Mouse (Mus musculus): ENCODE measurements around the gene Dnah7c. TPM values are rescaled to one million over a fixed set of nuclear protein-coding genes. Genes with fewer than 3 reads are reported as not detected.
"Not testable (repeated sequence)": the region's sequence is repeated elsewhere in the genome, so short reads cannot be mapped to it uniquely, and the experiment has no call there.

Gene Dnah7c
- polyA plus RNA-seq, 1 experiment from 2014 or later: 0.05 TPM

GRCm38 (mm10) chr1:46770077-46770695, 344.8 kb downstream of the Dnah7c start:
- not testable (repeated sequence) for H3K4me1 ChIP-seq; H3K4me3 ChIP-seq; H3K27me3 ChIP-seq (ENCODE audit: low read depth, poor library complexity, severe bottlenecking); DNase-seq (ENCODE audit: low spot score); H3K36me3 ChIP-seq; H3K27ac ChIP-seq; H3K9me3 ChIP-seq (replicated peaks)
- 86% methylated on average over 7 of the region's 7 CpGs for WGBS

GRCm38 (mm10) chr1:46782227-46782626, 356.8 kb downstream of the Dnah7c start:
- not testable (repeated sequence) for H3K27me3 ChIP-seq (ENCODE audit: low read depth, poor library complexity, severe bottlenecking); H3K4me3 ChIP-seq; DNase-seq (ENCODE audit: low spot score); H3K27ac ChIP-seq; H3K4me1 ChIP-seq; H3K9me3 ChIP-seq (replicated peaks); H3K36me3 ChIP-seq
- 92% methylated on average over 4 of the region's 4 CpGs for WGBS

DNA sequence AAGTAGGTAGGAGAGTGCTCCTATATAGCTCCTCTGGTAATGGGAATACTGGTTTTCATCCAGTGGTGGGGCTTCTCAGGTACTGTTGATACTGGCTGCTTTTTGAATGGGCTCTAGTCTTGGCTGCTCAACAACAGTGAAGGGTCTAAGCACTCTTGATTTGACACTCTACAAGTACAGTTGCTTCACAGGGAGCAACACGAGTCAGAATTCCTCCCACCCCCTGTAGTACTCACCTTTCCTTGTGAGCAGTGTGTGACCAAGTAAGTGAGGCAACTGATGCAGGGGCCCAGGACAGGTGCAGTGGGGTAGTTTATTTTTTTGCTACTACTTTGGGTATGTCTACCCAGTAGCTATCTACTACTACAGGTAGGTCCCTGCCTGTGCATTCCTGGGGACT, 379.7 kb downstream of the Dnah7c start:
- Histone ChIP-seq H3K4me3 (no peak overlapping the region), H3K27me3 (ENCODE audit: low read depth, poor library complexity, severe bottlenecking) (no peaks in the 10 kb centered on the region), H3K9me3 (replicated peaks) (no peaks in the 10 kb centered on the region), H3K36me3 (peaks cover 20% of the 10 kb centered on the region), H3K4me1 (no peaks in the 10 kb centered on the region), H3K27ac (no peak overlapping the region)
- 87% methylated on average over 1 of the region's 1 CpGs for WGBS
- DNase-seq (ENCODE audit: low spot score): no peak

DNA sequence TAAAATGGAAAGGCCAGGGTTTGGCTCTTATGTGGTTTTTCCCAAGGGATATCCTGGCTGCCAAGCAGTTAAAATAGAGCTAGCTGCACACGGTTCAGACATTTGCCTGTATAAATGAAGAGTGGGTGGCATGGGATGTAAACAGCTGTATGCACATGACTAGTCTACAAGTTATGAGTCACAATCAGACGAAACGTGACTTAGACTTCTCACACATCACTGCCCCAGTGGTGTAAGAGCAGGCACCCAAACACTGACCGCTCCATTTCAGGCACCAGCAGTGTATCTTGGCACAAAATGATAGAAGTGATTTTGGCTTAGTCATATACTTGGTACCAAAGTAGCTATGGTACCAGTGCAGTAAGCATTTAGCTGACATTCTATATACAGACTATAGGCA, 383.2 kb downstream of the Dnah7c start:
- H3K4me1 ChIP-seq; H3K9me3 ChIP-seq (replicated peaks); H3K27me3 ChIP-seq (ENCODE audit: low read depth, poor library complexity, severe bottlenecking); H3K4me3 ChIP-seq; H3K27ac ChIP-seq; DNase-seq (ENCODE audit: low spot score): not testable (repeated sequence)
- WGBS: 97% methylated on average over 4 of the region's 4 CpGs
- peaks cover 48% of the 10 kb centered on the region for H3K36me3 ChIP-seq

DNA sequence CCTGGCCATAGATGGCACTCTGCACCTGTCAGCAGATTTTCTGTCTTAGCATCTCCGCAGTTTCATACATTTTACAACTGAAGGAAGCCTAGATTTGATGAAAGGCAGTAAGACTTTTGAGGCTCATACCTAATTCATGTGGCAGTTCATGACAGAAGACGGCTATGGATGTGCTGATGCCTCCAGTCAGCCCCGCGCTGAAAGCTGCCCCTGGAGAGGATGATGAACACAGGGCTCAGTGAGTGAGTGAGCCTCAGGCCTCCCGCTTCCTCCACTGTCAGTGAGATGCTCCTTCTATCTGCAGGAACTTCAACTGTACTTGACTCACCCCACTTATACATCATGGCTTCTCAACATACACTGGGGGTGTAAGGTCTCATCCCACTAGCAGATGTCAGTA, 392.5 kb downstream of the Dnah7c start:
- Histone ChIP-seq H3K4me1 (no peaks in the 10 kb centered on the region), H3K36me3 (peaks cover 79% of the 10 kb centered on the region), H3K27me3 (ENCODE audit: low read depth, poor library complexity, severe bottlenecking) (no peaks in the 10 kb centered on the region), H3K4me3 (no peak overlapping the region), H3K9me3 (replicated peaks) (no peaks in the 10 kb centered on the region), H3K27ac (no peak overlapping the region)
- WGBS: 93% methylated on average over 5 of the region's 5 CpGs
- no peak for DNase-seq (ENCODE audit: low spot score)

- H3K27ac ChIP-seq: no peak overlapping the region
- H3K4me3 ChIP-seq: no peak overlapping the region
- WGBS: 92% methylated on average over 4 of the region's 4 CpGs
- peaks cover 87% of the 10 kb centered on the region for H3K36me3 ChIP-seq
- H3K9me3 ChIP-seq (replicated peaks): no peaks in the 10 kb centered on the region
- no peaks in the 10 kb centered on the region for H3K4me1 ChIP-seq
- DNase-seq (ENCODE audit: low spot score): no peak
- H3K27me3 ChIP-seq (ENCODE audit: low read depth, poor library complexity, severe bottlenecking): no peaks in the 10 kb centered on the region
These were observed 397.0 kb downstream of the Dnah7c start for GRCm38 (mm10) chr1:46822256-46822972.

GRCm38 (mm10) chr1:46830066-46830843, 404.9 kb downstream of the Dnah7c start:
- H3K4me3 ChIP-seq: no peak overlapping the region
- DNase-seq (ENCODE audit: low spot score): no peak
- WGBS: 32% methylated on average over 2 of the region's 2 CpGs
- H3K36me3 ChIP-seq: peaks cover 56% of the 10 kb centered on the region
- H3K9me3 ChIP-seq (replicated peaks): no peaks in the 10 kb centered on the region
- no peak overlapping the region for H3K27ac ChIP-seq
- no peaks in the 10 kb centered on the region for H3K27me3 ChIP-seq (ENCODE audit: low read depth, poor library complexity, severe bottlenecking)
- H3K4me1 ChIP-seq: peaks cover 22% of the 10 kb centered on the region

DNA sequence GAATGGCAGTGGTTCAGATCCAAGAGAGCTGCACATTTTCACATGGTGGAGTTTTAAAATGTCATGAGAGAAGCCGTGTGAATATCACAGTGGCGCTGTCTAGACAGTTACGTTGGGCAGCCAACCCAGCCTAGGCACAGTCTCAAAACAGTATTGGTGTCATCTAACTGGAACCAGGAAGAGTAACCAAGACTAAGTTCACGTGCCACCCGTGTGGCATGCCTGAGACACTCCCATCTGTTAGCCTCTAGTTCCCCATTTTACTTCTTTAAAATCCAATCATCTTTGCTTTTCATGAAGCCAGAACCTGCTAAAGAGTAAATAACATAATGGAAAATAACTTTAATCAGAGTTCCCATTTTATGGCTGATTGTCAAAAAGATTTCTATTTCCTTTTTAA, 406.5 kb downstream of the Dnah7c start:
- Histone ChIP-seq H3K27me3 (ENCODE audit: low read depth, poor library complexity, severe bottlenecking) (no peaks in the 10 kb centered on the region), H3K9me3 (replicated peaks) (no peaks in the 10 kb centered on the region), H3K36me3 (peaks cover 52% of the 10 kb centered on the region), H3K4me1 (peaks cover 22% of the 10 kb centered on the region), H3K27ac (no peak overlapping the region), H3K4me3 (no peak overlapping the region)
- 98% methylated on average over 5 of the region's 5 CpGs for WGBS
- DNase-seq (ENCODE audit: low spot score): no peak

DNA sequence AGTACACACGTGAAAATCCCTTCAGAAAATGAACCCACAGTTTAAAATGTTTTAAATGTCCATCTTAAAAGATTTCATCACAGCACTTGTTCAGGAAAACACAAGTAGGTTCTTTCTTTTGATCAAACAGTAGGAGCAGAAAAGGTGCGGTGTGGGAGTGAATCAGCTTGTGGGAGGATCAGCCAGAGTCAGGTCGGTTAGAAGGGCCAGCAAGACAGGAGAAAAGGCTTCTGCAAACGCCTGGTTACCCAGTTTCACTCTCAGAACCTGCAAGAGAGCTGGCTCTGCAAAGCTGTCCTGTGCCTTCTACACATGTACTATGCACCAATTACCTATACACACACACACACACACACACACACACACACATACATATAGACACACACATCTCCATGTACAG, 418.0 kb downstream of the Dnah7c start:
- WGBS: 76% methylated on average over 4 of the region's 4 CpGs
- H3K4me3 ChIP-seq: no peak overlapping the region
- no peak overlapping the region for H3K27ac ChIP-seq
- DNase-seq (ENCODE audit: low spot score): no peak
- no peaks in the 10 kb centered on the region for H3K36me3 ChIP-seq
- no peaks in the 10 kb centered on the region for H3K4me1 ChIP-seq
- H3K27me3 ChIP-seq (ENCODE audit: low read depth, poor library complexity, severe bottlenecking): no peaks in the 10 kb centered on the region
- no peaks in the 10 kb centered on the region for H3K9me3 ChIP-seq (replicated peaks)

- Histone ChIP-seq H3K27me3 (ENCODE audit: low read depth, poor library complexity, severe bottlenecking) (no peaks in the 10 kb centered on the region), H3K36me3 (no peaks in the 10 kb centered on the region), H3K4me3 (no peak overlapping the region), H3K9me3 (replicated peaks) (no peaks in the 10 kb centered on the region), H3K27ac (no peak overlapping the region), H3K4me1 (no peaks in the 10 kb centered on the region)
- WGBS: 93% methylated on average over 2 of the region's 2 CpGs
- no peak for DNase-seq (ENCODE audit: low spot score)
These were observed 418.9 kb downstream of the Dnah7c start for GRCm38 (mm10) chr1:46844281-46844680.

GRCm38 (mm10) chr1:46845221-46845620, 419.8 kb downstream of the Dnah7c start:
- peaks cover 4% of the 10 kb centered on the region; the same call in 1 of the 2 replicates for H3K4me1 ChIP-seq

GRCm38 (mm10) chr1:46849758-46850157, 424.4 kb downstream of the Dnah7c start:
- no peaks in the 10 kb centered on the region for H3K36me3 ChIP-seq
- H3K27ac ChIP-seq: no peak overlapping the region
- peak; percentile 32 for DNase-seq (ENCODE audit: low spot score)
- H3K4me1 ChIP-seq: peaks cover 29% of the 10 kb centered on the region
- H3K27me3 ChIP-seq (ENCODE audit: low read depth, poor library complexity, severe bottlenecking): no peaks in the 10 kb centered on the region
- no peaks in the 10 kb centered on the region for H3K9me3 ChIP-seq (replicated peaks)
- whole genome bisulfite sequencing: 70% methylated on average over 1 of the region's 1 CpGs
- H3K4me3 ChIP-seq: no peak overlapping the region

More at GRCm38 (mm10) chr1:46845221-46845620, 419.8 kb downstream of the Dnah7c start:
- no peak overlapping the region for H3K4me3 ChIP-seq
- WGBS: 60% methylated on average over 5 of the region's 5 CpGs
- no peak overlapping the region for H3K27ac ChIP-seq
- no peak for DNase-seq (ENCODE audit: low spot score)
- H3K27me3 ChIP-seq (ENCODE audit: low read depth, poor library complexity, severe bottlenecking): no peaks in the 10 kb centered on the region
- H3K9me3 ChIP-seq (replicated peaks): no peaks in the 10 kb centered on the region
- H3K36me3 ChIP-seq: no peaks in the 10 kb centered on the region

GRCm38 (mm10) chr1:46851586-46851985, 426.2 kb downstream of the Dnah7c start:
- no peak for DNase-seq (ENCODE audit: low spot score)
- H3K27me3 ChIP-seq (ENCODE audit: low read depth, poor library complexity, severe bottlenecking): no peaks in the 10 kb centered on the region
- H3K27ac ChIP-seq: peak overlapping the region; percentile 25; the same call in 1 of the 2 replicates
- peaks cover 30% of the 10 kb centered on the region for H3K4me1 ChIP-seq
- H3K4me3 ChIP-seq: peak overlapping the region; percentile 96
- H3K9me3 ChIP-seq (replicated peaks): no peaks in the 10 kb centered on the region
- no peaks in the 10 kb centered on the region for H3K36me3 ChIP-seq
- WGBS: 68% methylated on average over 4 of the region's 4 CpGs

Measured in limb, embryonic 10.5 days (tissue).